Mouse (Mus musculus) CD4-positive helper T cell, adult 2 months (primary cell): ENCODE results near the gene Zfp790.
A peak's percentile ranks its signal among the peaks of the same experiment; 100 is the strongest.

Experiments
- DNase-seq: peaks from one replicate; pipeline ENCODE4 v3.0.0-alpha.2; 2012; ENCODE audit warnings: low read depth, missing footprints, low spot score

Gene Zfp790

DNA sequence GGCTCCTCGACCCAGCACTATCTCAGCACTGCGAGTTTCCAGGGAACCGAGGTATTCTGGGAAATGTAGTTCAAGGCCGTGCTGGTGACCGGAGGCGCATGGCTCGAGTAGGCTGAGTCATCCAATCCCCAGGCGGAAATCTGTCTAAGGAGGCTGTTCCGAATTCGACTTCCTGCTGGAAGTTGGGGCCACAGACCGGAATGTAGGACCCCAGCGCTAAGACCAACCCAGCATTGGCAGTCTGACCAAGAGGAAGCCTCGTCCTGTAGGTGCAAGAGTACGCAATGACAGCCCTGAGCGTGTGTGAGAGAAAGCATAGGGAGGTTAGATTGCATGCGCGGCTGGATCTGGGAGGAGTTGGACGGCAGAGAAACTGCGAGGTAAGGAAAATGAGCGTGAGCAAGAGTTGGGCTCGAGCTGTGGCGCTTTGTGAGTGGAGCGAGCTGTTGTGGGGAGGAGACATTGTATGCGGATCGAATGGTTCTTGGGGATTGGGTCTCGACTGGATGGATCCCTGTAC is at the start of gene Zfp790:
Gene Zfp790, plus strand, starts transcription at position 205 of the 520 bp plus-strand sequence.
- DNase-seq = peak; percentile 91

DNA sequence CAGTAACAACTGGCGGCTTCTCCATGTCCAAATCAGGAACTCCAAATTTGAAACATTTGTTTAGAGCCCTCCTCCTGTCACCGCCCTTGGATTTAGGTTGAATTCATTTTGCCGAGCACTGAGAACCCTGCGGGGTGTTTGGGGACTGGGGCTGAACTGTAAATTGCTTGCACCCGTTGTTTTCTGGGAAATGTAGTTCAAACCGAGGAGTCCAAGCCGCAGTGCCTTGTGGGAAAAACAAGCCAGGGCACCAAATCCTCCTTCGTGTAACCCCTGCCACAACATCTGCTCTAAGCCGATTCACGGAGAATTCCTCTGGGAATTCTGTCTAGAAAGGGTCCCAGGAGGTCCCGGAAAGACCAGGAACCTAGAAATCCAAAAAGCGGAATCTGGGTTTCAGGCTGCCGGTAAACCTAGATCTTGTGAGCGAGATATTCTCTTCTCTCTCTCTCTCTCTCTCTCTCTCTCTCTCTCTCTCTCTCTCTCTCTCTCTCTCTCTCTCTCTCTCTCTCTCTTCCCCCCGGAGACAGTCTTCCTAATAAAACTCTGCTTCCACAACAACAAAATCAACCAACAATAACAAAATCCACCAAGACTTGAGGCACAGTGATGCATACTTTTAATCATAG is 48.7 kb upstream of the Zfp790 start:
- DNase-seq = peak; percentile 84

DNA sequence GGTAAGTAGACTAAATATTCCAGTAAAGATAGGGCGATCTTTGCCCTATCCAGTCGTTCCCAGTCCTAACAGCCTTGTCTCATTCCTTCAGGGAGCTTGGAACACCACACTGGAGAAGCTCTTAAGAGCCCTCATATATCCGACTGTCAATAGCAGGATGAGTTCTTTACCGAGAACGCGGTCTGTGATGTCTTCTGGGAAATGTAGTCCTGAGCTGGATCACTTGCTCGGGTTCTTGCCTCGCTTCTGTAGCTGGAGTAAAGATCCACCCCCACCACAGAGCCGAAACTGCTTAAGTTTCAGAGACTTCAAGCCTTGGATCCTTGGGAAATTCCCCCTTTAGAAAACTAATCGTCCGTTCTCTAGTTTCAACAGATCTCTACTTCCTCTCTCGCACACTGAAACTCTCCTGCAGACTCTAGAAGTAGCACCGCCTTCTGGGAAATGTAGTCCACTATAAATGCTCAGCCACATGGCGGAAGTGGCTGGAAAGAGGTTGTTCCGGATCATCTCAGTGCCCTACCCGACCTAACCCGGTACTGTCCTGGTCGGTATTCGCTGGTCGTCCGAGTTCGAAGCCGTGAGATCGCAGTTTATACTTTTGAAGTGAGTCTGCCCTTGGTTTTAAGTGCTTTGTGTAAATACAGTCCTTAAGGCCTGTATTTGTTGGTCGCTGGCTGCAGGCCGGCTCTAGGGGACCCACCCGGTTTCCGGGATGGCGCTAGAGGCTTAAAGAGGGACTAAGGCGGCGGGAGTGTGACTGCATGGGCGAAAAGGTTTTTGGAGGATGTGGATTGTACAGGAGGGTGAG is 47.6 kb upstream of the Zfp790 start, which contains the start of gene Zfp84:
Gene Zfp84, plus strand, starts transcription at position 463 of the 811 bp plus-strand sequence.
- DNase-seq = peak; percentile 94

DNA sequence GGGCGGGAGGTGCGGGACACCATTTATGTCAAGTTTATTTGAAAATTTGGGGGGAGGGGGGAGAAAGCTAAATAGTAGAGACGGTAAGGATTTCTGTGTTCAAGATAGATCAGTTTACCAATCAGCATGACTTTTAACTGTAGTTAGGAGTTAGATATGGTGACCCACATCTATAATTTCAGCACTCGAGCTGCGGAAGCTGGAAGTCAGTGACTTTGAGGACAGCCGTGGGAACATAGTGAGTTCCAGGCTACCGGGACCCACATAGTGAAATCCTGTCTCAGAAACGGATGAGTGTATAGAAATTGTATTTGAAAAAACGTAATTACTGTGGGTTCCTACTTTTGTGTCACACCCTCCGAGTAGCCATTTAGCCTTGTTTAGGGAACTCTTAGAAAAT is 46.9 kb upstream of the Zfp790 start:
- DNase-seq = no peak

DNA sequence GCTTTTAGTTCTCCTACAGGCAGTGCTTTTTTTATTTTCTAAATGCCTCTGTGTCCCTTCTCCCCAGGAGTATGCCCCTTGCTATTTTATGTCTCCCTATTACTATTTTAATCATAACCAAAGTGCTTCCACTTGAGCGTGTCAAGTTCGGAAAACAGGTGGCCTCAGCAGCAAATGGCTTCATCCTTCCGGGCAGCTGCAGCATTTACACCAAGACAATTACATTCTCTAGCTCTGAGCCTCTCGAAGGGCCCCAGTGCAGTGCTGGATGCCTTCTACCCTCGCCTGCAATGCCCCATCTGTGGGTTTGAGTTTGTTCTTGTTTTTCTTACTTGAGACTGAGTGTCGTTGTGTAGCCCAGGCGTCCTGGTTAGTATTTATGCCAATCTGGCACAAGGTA is 42.4 kb upstream of the Zfp790 start:
- DNase-seq = no peak

DNA sequence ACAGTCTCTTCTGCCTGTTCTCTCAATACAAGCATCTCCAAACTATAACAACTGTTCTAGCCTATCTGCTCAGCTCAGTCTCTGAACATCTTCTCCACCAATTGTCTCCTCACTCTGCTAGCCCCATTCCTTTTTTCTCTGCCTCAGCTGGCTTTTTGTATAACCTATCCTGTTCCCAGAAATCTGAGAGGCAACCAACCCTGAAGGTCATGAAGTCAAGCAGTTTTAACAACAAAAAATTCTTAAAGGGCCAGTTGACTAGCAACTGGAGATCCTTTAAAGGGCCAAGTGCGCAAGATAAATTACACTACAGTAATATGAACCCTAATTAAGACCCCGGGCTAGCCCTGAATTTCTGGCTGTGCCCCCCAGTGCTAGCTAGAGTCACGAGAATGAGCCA is 41.5 kb upstream of the Zfp790 start:
- no peak for DNase-seq

DNA sequence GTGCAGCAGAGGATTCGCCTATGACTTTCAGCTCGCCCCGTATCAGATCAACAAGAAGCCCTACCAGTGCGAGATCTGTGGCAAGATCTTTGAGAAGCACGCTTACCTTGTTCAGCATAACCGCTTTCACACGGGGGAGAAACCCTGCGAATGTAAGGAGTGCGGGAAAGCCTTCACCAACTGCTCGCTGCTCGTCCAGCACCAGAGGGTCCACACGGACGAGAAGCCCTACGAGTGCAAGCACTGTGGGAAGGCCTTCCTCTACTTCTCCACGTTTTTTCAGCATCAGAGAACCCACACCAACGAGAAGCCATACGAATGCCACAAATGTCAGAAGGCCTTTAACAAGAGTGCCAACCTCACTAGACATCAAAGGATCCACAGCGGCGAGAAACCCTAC is 39.3 kb upstream of the Zfp790 start:
- DNase-seq = no peak

DNA sequence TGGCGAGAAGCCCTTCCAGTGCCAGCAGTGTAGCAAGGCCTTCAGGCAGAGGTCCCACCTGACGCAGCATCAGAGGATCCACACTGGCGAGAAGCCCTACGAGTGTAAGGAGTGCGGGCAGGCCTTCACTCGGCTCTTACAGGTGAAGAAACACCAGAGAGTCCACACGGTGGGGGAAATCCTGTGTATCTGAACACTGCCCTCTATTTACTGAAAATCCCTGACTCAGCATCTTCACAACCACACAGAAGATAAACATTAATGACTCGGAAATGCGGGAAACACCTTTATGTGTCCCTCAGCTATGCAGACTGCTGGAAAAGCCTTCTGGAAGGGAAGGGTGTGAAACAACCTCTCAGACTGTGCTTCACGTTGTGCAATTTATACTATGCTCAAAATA is 38.5 kb upstream of the Zfp790 start:
- DNase-seq = no peak

DNA sequence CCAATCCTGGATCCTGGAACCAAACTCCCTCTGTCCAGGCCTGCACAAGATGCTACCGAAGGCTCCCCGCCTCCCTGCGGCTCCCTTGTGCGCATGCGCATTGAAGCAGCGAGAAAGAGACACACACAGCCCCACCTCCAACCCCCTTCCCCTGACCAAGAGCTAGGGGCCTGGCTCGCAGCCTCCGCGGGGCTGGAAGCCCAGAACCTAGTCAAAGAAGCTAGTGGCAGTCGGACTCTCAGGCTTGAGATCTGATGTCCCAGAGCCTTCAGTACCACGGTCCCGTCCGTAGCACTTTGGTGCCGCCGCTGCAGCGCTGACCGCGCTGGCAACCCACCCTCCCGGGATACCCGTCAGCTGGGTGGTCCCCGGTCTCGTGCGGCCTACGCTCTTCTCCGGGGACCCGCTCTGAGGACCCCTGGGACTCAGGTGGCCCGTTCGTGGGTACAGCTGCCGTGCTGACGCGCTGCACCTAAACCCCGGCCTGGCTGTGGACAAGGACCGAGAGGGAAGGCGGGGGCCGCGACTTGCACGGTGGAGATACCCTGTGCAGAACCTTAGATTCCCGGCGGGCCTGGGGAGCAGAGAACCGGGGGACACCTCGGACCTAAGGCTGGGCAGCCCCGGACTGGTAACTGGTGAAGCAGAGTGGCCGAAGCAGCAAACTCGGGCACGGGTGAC is 31.9 kb upstream of the Zfp790 start, which contains the start of gene Zfp30:
Gene Zfp30, plus strand, starts transcription at position 128 of the 681 bp plus-strand sequence.
- peak; percentile 76 for DNase-seq

DNA sequence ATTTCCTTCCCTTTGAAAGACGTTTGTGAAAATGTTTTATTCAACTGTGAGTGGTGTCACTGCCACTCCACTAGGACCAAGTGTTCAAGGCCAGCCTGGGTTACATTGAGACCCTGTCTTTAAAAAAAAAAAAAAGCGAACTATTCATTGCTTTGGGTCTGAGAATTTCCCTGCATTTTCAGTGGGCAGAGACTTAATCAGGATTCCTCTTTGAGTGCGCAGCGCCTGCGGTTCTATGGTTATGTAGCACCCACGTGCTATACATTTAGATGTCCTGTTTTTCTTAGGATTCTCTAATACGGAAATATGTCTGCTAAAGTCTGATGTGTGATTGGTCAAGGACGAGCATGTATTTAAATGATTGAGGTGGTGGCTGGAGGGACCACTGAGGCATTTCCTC is 30.9 kb upstream of the Zfp790 start:
- DNase-seq = no peak

DNA sequence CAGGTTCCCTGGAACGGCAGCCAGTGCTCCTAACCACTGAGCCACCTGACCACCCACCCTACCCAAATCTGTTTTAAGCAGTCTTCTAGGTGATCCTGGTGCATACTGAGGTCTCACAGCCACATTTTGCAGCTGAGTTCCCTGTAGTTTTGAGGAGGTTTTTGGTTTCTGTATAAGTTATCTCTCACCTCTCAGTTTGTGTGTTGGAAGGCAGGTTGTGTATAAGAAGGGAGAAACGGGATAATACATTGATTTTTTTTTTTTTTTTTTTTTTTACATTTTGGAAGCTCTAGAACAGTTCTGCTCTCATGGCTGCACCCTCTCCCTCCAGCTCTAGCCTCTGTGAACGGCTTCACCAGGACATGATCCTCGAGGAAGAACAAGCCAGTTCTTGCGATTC is 30.0 kb upstream of the Zfp790 start:
- no peak for DNase-seq

DNA sequence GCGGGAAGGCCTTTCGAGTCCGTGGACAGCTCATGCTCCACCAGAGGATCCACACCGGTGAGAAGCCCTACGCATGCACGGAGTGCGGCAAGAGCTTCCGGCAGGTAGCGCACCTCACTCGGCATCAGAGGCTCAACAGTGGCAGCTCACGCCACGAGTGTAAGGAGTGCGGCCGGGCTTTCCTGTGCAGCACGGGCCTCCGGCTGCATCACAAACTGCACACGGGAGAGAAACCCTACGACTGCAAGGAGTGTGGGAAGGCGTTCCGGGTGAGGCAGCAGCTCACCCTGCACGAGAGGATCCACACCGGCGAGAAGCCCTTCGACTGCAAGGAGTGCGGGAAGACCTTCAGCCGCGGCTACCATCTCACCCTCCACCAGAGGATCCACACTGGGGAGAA is 23.0 kb upstream of the Zfp790 start:
- DNase-seq = no peak

DNA sequence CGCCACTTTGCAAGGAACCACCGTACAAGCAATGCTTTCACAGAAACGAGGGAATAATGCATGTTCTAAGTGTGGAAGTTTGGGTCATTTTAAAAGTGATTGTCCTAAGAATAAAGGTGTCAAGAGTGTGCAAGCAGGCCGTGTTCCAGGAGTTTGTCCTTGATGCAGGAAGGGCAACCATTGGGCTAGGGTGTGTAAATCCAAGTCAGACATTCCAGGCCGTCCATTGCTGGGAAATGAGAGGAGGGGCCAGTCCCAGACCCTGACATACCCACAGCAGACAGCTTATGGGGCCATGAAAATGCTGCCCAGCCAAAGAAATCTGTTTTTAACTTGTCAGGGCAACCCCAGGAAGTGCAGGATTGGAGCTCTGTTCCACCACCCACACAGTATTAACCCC is 8.9 kb upstream of the Zfp790 start:
- DNase-seq = no peak

DNA sequence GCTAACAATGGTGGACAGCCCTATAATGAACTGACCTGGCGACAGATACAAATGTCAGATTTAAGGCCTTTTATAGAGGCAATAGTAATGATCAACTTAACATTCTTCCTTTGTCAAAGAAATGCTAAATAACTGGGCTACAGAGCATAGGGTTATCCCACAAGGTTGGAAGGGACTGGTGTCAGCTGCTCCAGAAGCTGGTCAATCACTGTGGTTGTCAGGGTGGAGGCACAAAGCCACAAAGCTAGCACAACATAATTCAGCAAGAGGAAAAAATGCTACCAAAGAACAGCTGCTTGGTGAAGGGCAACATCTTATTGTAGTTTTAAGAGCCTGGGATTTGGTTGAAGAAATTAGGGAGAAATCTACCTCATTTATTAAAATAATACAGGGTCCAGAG is 3.7 kb upstream of the Zfp790 start:
- no peak for DNase-seq

DNA sequence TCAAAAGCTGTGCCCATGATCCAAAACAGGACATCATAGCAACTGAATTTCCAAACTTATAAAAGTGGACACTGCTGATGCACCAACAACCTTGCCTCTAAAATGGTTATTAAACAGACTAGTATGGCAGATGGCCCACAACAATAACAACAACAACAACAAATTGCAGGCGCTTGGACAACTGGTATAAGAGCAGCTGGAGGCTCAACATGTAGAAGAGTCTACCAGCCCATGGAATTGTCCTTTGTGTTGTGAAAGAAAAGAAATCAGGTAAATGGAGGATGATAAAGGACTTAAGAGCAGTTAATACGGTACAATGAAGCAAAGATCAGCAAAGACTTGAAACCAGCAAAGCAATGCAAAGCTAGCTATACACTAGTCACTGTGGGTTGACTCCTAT is 1.5 kb upstream of the Zfp790 start:
- DNase-seq = no peak

DNA sequence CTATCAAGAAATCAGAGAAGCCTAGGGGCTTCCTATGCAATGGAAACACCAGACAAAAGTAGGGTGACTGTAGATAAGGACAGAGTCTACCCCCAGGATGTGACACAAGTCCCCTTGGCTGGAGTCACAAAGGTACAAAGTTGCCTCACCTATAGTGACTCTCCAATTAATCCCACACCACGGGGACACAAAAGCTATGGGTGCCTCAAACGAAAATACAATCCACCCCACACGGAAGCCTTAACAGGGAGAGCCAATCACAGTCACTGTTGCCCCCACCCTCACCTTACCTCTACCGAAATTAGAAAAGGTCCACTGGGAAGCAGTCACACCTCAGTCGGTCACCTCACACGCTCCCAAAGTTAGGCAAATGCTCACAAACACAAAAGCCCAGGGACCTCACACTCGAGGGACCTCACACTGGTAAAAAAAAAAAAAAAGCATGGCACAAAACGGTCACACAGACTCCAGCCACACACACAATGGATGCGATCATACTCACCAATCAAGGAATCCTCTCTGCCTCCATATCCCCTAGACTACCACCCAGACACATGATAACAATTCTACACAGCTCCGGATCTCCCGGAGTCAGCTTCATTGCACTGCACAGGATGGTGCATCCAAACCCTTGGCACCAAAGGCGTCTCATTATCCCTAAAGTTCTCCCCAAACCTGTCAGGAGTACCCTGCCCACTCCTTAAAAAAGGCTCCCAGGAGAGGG is 691 bp upstream of the Zfp790 start:
- no peak for DNase-seq

DNA sequence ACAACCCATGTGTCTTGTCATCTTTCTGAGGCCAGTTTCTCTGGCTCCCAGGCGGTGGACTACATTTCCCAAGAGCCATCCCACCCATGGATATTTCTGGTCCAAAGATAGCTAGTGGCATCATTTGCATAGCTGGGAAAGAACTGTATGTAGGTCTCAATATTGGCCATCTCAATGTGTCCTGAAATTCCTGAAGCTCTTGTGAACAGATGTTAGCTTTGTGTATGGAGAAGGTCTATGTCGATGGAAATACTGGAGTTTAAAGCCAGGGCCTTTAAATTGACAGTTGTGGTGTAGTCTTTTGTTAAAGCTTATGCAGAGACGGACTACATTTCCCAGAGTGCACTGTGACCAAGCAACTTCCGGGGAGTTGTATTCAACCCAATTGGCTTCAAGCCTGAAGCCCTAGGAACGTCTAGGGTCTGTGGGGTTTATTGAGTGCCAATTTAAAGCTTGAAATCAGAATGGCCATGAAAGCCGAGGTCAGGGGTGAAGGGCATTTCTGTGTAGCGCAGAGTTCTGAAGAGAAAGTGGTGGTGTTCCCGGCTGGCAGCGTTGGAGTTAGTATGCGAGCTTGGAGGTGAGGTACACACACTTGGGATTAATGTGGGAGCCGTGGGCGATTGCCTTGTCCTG is 2.8 kb downstream of the Zfp790 start:
- DNase-seq = peak; percentile 82

DNA sequence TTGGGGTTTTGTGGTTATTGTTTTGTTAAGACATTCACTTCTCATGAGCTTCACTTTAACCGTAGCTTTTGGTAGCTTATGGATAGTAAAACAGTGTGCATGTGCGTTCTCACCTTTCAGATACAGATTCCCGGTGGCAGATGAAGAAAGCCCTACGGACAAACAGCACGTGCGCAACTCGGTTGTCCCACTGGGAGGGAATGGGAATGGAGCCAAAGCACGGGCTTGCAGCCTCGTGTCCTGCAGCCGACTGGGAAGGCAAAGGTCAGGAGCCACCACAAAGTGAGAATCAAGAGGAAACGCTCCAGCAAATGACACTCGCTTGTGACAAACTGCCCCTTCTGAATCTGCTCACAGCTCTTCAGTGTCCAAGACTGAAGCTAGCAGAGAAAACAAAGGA is 12.1 kb downstream of the Zfp790 start:
- DNase-seq = no peak

DNA sequence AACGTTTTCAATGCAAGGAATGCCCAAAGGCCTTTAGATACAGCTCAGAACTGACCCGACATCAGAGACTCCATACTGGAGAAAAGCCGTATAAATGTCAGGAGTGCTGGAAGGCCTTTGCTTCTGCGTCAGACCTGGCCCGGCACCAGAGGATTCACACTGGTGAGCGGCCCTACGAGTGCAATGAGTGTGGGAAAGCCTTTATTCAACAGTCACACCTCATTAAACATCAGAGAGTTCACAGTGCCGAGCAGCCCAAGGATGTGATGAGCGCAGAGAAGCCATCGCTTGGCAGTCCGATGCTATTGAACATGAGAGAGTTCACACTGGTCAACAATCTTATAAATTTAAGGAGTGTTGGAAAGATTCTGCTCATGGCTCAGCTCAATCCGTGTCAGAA is 13.9 kb downstream of the Zfp790 start:
- no peak for DNase-seq

DNA sequence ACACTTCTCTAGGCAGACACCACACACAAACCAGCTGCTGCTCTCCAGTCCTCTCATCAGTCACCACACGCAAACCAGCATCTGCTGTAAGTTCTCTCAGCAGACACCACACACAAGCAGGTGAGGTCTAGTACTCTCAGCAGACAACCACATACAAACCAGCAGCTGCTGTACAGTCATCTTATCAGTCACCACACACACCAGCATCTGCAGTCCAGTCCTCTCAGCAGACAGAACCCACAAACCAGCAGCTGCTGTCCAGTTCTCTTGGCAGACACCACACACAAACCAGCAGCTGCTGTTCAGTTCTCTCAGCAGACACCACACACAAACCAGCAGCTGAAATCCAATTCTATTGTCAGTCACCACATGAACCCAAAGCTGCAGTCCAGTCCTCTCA is 20.9 kb downstream of the Zfp790 start:
- DNase-seq = no peak

DNA sequence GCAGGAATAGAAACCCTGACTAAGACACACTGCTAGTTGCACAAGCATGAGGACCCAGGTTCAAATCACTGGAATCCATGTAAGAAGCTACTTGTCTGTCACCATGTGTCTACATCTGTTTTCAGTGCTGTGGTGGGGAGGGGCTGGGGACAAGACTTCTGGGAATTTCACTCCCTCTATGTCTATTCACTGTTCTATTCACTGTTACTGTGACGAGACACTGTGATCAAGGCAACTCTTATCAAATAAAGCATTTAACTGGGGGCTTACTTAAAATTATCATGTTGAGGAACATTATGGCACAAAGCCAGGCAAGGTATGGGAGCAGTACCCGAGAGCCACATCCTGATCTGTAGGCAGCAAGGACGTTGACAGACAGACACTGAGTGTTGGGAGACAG is 23.3 kb downstream of the Zfp790 start:
- no peak for DNase-seq
